Mouse (Mus musculus): Measurements from ENCODE around the gene Hbq1b. TPM values are rescaled to one million over a fixed set of nuclear protein-coding genes. Genes with fewer than 3 reads are reported as not detected.

The Hbq1b gene
- total and polyA plus RNA-seq, 2 experiments from 2014 or later: 0.71 to 5.5 TPM

DNA sequence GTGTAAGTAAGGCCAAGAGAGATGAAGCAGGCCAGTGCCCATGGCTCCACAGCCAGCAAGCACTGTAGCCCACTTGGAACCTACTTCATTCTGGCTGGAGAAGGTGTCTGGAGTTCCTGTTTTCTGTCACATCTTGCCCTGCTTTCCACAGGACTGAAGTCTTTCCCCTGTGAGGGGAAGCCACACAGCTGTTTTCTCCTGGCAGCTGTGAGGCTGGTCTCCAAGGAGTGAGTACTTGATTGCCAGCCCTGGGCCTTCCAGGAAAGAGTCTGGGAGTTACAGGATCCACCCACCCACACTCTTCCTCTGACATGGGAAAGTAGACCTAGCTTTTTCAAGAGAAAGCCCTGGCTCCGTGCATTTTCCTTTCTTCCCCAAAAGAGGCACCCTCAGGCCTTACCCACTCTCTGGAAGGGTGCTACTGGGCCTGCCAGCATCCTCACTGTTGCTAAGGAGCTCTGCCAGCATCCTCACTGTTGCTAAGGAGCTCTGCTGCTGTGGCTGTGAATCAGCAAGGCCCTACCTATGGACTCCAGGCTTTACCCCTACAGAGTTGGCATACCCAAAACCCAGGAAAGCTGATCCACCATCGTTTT lies 16.2 kb downstream of the Hbq1b start:
- ATAC-seq (peak; percentile 93), DNase-seq (peak; percentile 78)
- 25% methylated on average over 2 of the region's 2 CpGs for WGBS
- no peaks in the 10 kb centered on the region for H3K27me3 ChIP-seq (ENCODE audit: insufficient read depth, low read length)
- H3K27ac ChIP-seq (ENCODE audit: low read depth, low read length): 0 out of 2 replicates have a peak overlapping the region, but pooled peaks have one; percentile 15
- H3K4me3 ChIP-seq (ENCODE audit: low read depth, low read length): no peak overlapping the region
- H3K4me1 ChIP-seq (ENCODE audit: insufficient read depth): peaks cover 7% of the 10 kb centered on the region; the same call in 1 of the 2 replicates
- no peak; the same call in 1 of the 2 replicates for TF ChIP-seq CTCF (IDR thresholded peaks at IDR 0.05; ENCODE audit: low read depth)
- H3K36me3 ChIP-seq (ENCODE audit: insufficient read depth): no peaks in the 10 kb centered on the region
- H3K9me3 ChIP-seq (ENCODE audit: low read length): no peaks in the 10 kb centered on the region
- H3K9ac ChIP-seq: no peak overlapping the region
- no peak overlapping the region for H3K4me2 ChIP-seq (ENCODE audit: low read depth)

DNA sequence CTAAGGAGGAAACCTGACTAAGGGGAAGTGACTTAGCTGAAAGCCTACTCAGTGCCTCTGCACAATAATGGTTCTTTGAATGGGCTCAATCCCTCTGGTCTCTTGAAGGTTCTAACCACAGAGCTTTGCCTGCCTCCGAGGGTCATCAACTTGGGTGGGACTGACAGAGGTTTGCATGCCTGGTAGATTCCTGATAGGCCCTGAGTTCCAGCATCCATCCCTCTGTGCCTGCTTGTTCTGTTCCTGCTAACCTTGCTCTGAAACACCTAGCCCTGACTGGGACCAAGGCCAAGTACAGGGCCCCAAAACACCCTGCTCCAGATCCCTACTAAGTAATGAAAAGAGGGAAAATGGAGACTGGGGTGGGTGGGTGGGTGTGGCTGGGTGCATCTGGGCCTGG lies 16.7 kb downstream of the Hbq1b start:
- H3K4me1 ChIP-seq (ENCODE audit: insufficient read depth): peaks cover 7% of the 10 kb centered on the region; the same call in 1 of the 2 replicates
- ATAC-seq (no peak; the same call in 1 of the 2 replicates), DNase-seq (no peak)
- H3K27me3 ChIP-seq (ENCODE audit: insufficient read depth, low read length): no peaks in the 10 kb centered on the region
- H3K36me3 ChIP-seq (ENCODE audit: insufficient read depth): no peaks in the 10 kb centered on the region
- no peaks in the 10 kb centered on the region for H3K9me3 ChIP-seq (ENCODE audit: low read length)
- H3K4me3 ChIP-seq (ENCODE audit: low read depth, low read length): no peak overlapping the region
- no peak overlapping the region for H3K4me2 ChIP-seq (ENCODE audit: low read depth)
- H3K9ac ChIP-seq: no peak overlapping the region
- 85% methylated on average over 1 of the region's 1 CpGs for WGBS
- H3K27ac ChIP-seq (ENCODE audit: low read depth, low read length): 0 out of 2 replicates have a peak overlapping the region, but pooled peaks have one; percentile 15
- TF ChIP-seq CTCF (IDR thresholded peaks at IDR 0.05; ENCODE audit: low read depth): no peak

DNA sequence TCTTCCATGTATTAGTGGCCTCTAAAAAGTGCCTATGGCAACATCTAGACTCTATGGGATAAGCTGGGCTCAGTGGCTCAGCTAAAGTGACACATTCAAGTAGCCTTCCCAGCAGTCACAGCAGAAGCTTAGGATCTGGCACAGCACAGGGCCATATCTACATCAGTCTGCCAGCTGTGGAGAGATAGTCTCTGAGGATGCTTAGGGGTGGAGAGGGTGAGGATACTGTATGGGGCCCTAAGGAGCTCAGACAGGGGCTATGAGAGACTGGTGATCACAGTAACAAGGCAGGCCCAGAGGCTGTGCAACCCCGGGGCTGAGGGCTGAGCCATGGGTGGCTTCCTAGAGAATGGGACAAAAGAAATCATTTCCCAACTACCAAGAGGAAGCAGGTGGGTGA lies 20.2 kb downstream of the Hbq1b start:
- Histone ChIP-seq H3K9ac (no peak overlapping the region), H3K4me3 (ENCODE audit: low read depth, low read length) (no peak overlapping the region), H3K9me3 (ENCODE audit: low read length) (no peaks in the 10 kb centered on the region), H3K36me3 (ENCODE audit: insufficient read depth) (no peaks in the 10 kb centered on the region), H3K27me3 (ENCODE audit: insufficient read depth, low read length) (no peaks in the 10 kb centered on the region), H3K4me1 (ENCODE audit: insufficient read depth) (peaks cover 7% of the 10 kb centered on the region; the same call in 1 of the 2 replicates), H3K27ac (ENCODE audit: low read depth, low read length) (no peak overlapping the region), H3K4me2 (ENCODE audit: low read depth) (no peak overlapping the region)
- ATAC-seq (no peak), DNase-seq (no peak)
- 64% methylated on average over 1 of the region's 1 CpGs for WGBS
- no peak for TF ChIP-seq CTCF (IDR thresholded peaks at IDR 0.05; ENCODE audit: low read depth)

DNA sequence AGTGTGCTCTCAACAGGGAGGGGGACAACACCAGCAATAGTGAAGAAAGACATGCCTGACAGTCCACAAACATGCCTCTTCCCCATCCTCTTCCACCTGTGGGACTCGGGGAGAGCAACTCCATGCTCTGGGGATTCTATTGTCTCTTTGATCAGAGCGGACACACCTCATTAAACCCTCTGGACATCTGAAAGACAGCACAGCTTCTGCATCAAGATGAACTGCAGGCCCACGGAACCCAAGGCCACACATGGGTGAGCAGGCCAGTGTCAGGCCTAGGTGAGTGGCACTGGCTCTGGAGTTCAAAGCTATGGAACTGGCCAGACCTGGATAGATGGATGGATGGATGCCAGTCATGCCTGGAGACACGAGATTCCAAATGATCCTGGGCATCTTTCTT lies 22.7 kb downstream of the Hbq1b start:
- no peak overlapping the region for H3K9ac ChIP-seq
- no peaks in the 10 kb centered on the region for H3K4me1 ChIP-seq (ENCODE audit: insufficient read depth)
- H3K27ac ChIP-seq (ENCODE audit: low read depth, low read length): no peak overlapping the region
- H3K27me3 ChIP-seq (ENCODE audit: insufficient read depth, low read length): no peaks in the 10 kb centered on the region
- ATAC-seq (no peak), DNase-seq (no peak)
- no peaks in the 10 kb centered on the region for H3K9me3 ChIP-seq (ENCODE audit: low read length)
- no peak for TF ChIP-seq CTCF (IDR thresholded peaks at IDR 0.05; ENCODE audit: low read depth)
- H3K4me2 ChIP-seq (ENCODE audit: low read depth): no peak overlapping the region
- H3K36me3 ChIP-seq (ENCODE audit: insufficient read depth): no peaks in the 10 kb centered on the region
- no peak overlapping the region for H3K4me3 ChIP-seq (ENCODE audit: low read depth, low read length)
- WGBS: 53% methylated on average over 4 of the region's 4 CpGs

DNA sequence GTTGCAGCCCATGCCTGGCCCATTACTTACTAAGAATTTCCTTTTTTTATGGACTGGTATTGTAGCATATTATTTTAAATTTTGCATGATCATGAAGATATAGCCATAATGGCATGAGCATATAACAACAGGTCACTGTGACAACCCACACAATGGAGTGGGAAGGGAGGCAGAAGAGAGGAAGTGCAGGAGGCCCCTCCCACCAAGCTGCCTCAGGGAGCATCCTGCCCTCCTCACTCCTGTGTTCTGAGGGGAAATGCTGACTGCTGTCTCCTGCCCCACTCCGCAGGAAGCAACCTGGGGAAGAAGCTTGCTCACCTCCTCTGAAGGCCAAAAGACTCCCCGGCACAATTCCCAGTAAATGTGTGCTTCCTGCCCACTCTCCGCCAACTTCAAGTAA lies 23.2 kb downstream of the Hbq1b start:
- no peaks in the 10 kb centered on the region for H3K36me3 ChIP-seq (ENCODE audit: insufficient read depth)
- no peak overlapping the region for H3K4me2 ChIP-seq (ENCODE audit: low read depth)
- no peak overlapping the region for H3K9ac ChIP-seq
- TF ChIP-seq CTCF (IDR thresholded peaks at IDR 0.05; ENCODE audit: low read depth): no peak
- WGBS: 72% methylated on average over 3 of the region's 3 CpGs
- ATAC-seq (no peak), DNase-seq (no peak)
- H3K9me3 ChIP-seq (ENCODE audit: low read length): no peaks in the 10 kb centered on the region
- no peaks in the 10 kb centered on the region for H3K4me1 ChIP-seq (ENCODE audit: insufficient read depth)
- no peaks in the 10 kb centered on the region for H3K27me3 ChIP-seq (ENCODE audit: insufficient read depth, low read length)
- no peak overlapping the region for H3K4me3 ChIP-seq (ENCODE audit: low read depth, low read length)
- H3K27ac ChIP-seq (ENCODE audit: low read depth, low read length): no peak overlapping the region

DNA sequence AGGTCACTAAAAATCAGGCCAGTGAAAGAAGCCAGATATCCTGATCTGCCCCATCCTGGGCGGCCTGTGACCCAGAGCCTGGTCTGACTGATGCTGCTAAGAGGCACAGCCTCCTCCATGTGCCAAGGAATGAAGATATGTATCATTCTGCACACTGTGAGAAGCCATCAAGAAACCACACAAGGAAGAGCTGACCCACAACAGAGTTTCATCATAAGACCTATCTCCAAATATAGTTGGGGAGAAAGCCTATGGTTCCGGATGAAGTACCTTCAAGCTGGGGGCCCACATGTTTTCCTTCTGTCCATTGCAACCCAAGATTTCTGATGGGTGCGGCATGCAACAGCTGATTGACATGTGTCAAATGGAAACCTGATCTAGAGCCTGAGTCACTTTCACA lies 29.2 kb downstream of the Hbq1b start:
- Histone ChIP-seq H3K27me3 (ENCODE audit: insufficient read depth, low read length) (no peaks in the 10 kb centered on the region), H3K36me3 (ENCODE audit: insufficient read depth) (no peaks in the 10 kb centered on the region), H3K4me2 (ENCODE audit: low read depth) (no peak overlapping the region), H3K9me3 (ENCODE audit: low read length) (no peaks in the 10 kb centered on the region), H3K27ac (ENCODE audit: low read depth, low read length) (no peak overlapping the region), H3K9ac (no peak overlapping the region), H3K4me1 (ENCODE audit: insufficient read depth) (no peaks in the 10 kb centered on the region), H3K4me3 (ENCODE audit: low read depth, low read length) (no peak overlapping the region)
- ATAC-seq: no peak
- TF ChIP-seq CTCF (IDR thresholded peaks at IDR 0.05; ENCODE audit: low read depth): no peak
- 92% methylated on average over 3 of the region's 3 CpGs for WGBS
- DNase-seq: no peak

DNA sequence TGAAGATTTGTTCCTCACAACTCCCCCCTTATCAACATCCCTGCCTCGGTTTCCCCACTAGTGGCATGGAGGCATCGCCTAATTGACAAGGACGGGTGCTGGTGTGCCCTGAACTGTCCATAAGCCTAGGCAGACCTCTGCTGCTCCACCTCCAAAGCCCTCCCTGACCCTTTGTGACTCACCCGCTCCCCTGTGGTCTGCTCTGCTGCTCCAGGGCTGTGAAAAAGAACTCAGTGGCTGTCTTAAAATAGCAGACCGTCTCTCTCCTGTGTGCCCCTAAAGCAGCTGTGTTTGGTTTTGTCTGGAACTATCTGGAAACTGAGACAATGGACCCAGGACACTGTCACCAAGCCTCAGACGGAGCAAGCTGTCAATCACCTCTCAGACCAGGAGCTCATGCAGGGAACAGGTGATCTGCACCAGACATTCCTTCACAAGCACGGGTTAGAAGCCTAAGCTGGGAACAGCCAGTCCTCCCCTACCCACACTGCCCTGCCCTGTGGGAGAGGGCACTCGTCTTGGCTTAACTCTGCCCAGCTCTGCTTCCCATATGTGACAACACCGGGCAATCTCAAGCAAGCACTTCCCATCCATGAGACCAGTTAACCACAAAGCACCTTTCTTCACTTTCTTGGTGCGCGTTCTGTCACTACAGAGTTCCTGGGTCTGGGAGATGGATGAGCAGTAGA lies 33.9 kb downstream of the Hbq1b start:
- Histone ChIP-seq H3K9me3 (ENCODE audit: low read length) (no peaks in the 10 kb centered on the region), H3K4me1 (ENCODE audit: insufficient read depth) (no peaks in the 10 kb centered on the region), H3K27me3 (ENCODE audit: insufficient read depth, low read length) (no peaks in the 10 kb centered on the region), H3K27ac (ENCODE audit: low read depth, low read length) (no peak overlapping the region), H3K4me3 (ENCODE audit: low read depth, low read length) (no peak overlapping the region), H3K9ac (no peak overlapping the region), H3K36me3 (ENCODE audit: insufficient read depth) (no peaks in the 10 kb centered on the region), H3K4me2 (ENCODE audit: low read depth) (no peak overlapping the region)
- ATAC-seq (no peak), DNase-seq (no peak)
- 63% methylated on average over 11 of the region's 11 CpGs for WGBS
- TF ChIP-seq CTCF (IDR thresholded peaks at IDR 0.05; ENCODE audit: low read depth): no peak

Data from forebrain, postnatal 0 days (tissue).